Mouse (Mus musculus): Measurements from ENCODE around the gene Sac3d1.

- TF ChIP-seq CTCF (IDR thresholded peaks at IDR 0.05; ENCODE audit: extremely low read depth, insufficient read depth, insufficient read length, insufficient replicate concordance): no peak
- TF ChIP-seq POLR2A (IDR thresholded peaks at IDR 0.05; ENCODE audit: low read depth, low read length): no peak
Measured at GRCm38 (mm10) chr19:6144842-6145241, 26.4 kb upstream of the Sac3d1 start.

All from spleen, adult 2 months (tissue).